Mouse (Mus musculus) naive thymus-derived CD4-positive, alpha-beta T cell, adult 2 months (primary cell): ENCODE measurements around the gene Map2k2.
"Not testable (repeated sequence)": the region's sequence is repeated elsewhere in the genome, so short reads cannot be mapped to it uniquely, and the experiment has no call there.

ENCODE experiments used
- DNase-seq: peaks from one replicate; pipeline ENCODE4 v3.0.0-alpha.2; 2011; ENCODE audit warnings: low read depth

Map2k2 gene

GRCm38 (mm10) chr10:81143845-81144437 is 38.2 kb downstream of the Map2k2 start:
- no peak for DNase-seq

GRCm38 (mm10) chr10:81144667-81145066 is 39.0 kb downstream of the Map2k2 start:
- DNase-seq: no peak

- no peak for DNase-seq
Observed at GRCm38 (mm10) chr10:81145307-81145706, 39.6 kb downstream of the Map2k2 start.

GRCm38 (mm10) chr10:81145778-81146177 is 40.1 kb downstream of the Map2k2 start:
- DNase-seq: no peak

- DNase-seq: no peak
Observed at GRCm38 (mm10) chr10:81146296-81146695, 40.6 kb downstream of the Map2k2 start.

- no peak for DNase-seq
Observed at GRCm38 (mm10) chr10:81151261-81151660, 45.5 kb downstream of the Map2k2 start.

- no peak for DNase-seq
Observed at GRCm38 (mm10) chr10:81152609-81153008, 46.9 kb downstream of the Map2k2 start.

GRCm38 (mm10) chr10:81154313-81154712 is 48.6 kb downstream of the Map2k2 start:
- no peak for DNase-seq

GRCm38 (mm10) chr10:81154736-81155135 is 49.0 kb downstream of the Map2k2 start:
- no peak for DNase-seq

- DNase-seq: no peak
Observed at GRCm38 (mm10) chr10:81161602-81162317, 56.0 kb downstream of the Map2k2 start.

GRCm38 (mm10) chr10:81162318-81162652 is 56.6 kb downstream of the Map2k2 start:
- DNase-seq: no peak

GRCm38 (mm10) chr10:81165118-81165517 is 59.4 kb downstream of the Map2k2 start:
- DNase-seq: no peak

- DNase-seq: peak; percentile 100
Observed at GRCm38 (mm10) chr10:81167200-81168086, 61.7 kb downstream of the Map2k2 start, which contains the start of gene Pias4. Gene Pias4 (minus strand): TSS chr10:81167923.

GRCm38 (mm10) chr10:81168087-81168431 is 62.3 kb downstream of the Map2k2 start:
- no peak for DNase-seq

GRCm38 (mm10) chr10:81168521-81169244 is 63.0 kb downstream of the Map2k2 start:
- peak; percentile 87 for DNase-seq

- DNase-seq: peak; percentile 89
Observed at GRCm38 (mm10) chr10:81169411-81169900, 63.7 kb downstream of the Map2k2 start.

GRCm38 (mm10) chr10:81173132-81173531 is 67.4 kb downstream of the Map2k2 start:
- DNase-seq: peak; percentile 94

- peak; percentile 93 for DNase-seq
Observed at GRCm38 (mm10) chr10:81174617-81175344, 69.1 kb downstream of the Map2k2 start.

- not testable (repeated sequence) for DNase-seq
Observed at GRCm38 (mm10) chr10:81175345-81175701, 69.6 kb downstream of the Map2k2 start.

GRCm38 (mm10) chr10:81175936-81176465 is 70.3 kb downstream of the Map2k2 start:
- no peak for DNase-seq
